Mouse (Mus musculus) lung, postnatal 4 days (tissue): Measurements from ENCODE around the gene Tnrc6c.

Source experiments
- DNase-seq, 2 experiments: peaks; one replicate each; pipeline ENCODE4 v3.0.0; 2021

Gene Tnrc6c

DNA sequence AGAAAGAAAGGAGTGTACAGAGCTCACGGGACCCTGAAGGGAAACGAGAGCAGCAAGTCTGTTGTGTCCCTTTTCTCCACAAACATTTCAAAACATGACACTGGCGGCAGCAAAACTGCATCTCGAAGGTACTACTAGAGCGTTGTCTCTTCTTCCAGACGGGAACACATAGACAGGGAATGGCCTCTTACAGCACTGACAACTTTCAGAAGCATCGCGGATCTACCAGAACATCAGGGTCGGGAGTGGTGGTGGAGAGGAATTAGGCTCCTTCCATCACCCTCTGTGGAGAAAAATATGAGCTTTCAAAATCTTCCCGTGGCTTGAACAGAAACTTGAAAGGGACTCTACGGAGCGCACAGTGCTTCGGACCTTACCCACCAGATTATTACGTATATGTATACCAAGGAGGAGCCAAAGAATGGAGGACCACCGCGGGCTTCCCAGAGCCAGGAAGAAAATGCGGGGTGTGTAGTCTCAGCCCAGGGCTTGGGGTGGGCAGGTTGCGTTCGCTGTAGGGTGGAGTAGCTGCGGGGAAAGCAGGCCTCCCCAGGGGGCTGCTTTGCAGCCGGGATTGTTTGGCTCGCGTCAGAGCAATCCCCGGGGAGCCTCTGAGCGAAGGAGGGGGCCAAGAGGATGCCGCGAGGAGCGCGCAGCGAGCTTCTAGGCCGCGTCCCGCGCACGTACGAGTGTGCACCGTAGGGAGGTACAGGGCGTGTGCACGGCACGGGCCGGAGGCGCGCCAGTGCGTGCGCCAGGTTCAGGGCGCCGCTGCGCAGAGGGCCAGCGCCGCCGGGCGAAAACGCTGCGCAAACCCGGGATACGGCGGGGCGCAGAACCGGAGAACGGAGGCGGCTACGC is at the start of gene Tnrc6c:
Tnrc6c (plus strand) TSS at position 799 of the 861 bp plus-strand sequence.
- peak in 1 of 2 experiments; percentile 87 for DNase-seq

DNA sequence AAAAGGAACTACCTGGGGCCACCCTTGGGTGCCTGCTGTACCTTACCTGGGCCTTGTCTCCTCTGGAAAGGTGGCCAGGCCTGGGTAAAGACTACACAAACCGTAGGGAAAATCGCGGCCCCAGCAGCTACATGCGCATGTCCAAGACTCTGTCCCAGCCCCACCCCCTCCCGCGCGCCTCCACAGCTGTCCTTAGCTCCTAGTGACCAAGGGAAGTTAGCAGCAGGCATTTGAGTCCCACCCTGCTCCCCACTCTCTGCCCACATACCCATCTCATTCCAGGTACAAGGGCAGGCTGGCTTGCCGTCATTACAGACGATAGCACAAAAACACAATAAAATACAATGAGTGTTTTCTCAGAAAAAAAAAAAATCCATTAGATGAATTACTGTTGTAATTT is 48.0 kb upstream of the Tnrc6c start:
- no peak for DNase-seq

DNA sequence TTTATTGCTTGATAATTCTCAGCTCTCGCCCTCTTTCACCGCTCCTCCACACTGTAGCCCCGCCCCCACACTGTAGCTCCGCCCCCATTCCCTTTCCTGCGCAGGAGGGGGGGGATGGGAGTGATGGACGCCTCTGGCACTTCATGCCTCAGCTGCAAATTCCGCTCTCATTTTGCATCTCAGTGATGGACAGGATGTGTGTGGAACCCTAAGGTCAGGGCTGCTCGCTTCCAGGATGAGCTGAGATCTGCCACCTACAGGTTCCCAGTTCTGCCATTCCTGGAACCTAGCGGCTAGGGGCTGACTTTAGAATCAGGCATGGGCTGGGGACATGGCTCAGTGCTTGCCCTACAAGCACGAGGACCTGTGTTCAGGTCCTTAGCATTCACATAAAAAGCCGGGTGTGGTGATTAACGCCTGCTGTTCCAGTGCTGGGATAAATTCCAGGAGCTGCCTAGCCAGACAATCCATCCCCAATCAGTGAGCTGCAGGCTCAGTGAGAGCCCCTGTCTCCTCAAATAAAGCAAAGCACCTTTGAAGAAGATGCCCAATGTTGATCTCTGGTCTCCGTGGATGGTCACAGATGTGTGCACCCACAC is 47.4 kb upstream of the Tnrc6c start:
- peak in 1 of 2 experiments; percentile 35 for DNase-seq

DNA sequence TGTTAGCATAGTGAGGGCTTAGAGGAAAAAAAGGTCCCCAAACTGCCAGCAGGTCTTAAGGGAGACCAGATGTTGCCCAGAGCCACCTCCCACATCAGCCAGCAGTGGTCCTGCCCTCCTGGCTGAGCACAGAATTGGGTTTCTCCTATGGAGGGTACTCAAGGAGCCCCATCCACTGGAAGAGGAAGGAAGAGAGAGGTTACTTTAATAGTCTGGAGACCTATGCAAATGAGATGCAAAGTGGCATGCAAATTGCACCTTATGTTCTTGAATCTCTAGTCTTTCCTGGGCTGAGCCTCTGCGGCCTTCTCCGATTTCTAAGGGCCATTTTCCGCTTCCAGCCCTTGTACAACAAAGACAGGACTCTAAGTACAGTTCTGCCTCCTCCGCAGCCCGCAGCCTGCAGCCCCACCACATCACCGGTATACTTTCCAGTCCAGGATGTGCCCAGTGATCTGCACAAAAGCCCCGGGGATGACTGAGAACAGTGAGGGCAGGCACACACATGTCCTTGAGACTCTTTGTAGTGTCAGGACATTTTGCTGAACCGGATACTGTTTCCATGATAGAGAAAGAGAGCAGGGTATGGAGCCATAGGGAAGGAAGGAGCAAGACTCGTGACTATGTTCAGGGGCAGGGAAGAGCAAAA is 45.8 kb upstream of the Tnrc6c start:
- no peak for DNase-seq

DNA sequence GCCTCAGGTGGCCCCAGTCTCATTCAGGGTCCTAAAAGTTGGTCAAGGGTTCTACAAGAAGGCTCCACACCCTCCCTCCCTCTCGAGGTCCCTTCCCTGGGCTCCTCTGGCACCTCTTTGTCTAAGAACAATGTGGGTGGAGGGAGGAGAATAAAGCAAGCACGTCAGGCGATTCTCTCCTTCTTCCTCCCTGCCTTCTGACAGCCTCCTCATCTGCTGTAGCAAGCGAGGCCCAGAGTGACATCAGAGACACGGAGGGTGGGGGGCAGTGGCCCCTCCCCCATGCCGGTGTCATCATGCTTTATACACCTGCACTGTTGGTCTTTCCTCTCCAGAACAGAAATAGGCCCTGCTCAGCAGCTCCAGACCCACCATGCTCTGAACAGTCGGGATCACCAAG is 45.1 kb upstream of the Tnrc6c start:
- DNase-seq: no peak

DNA sequence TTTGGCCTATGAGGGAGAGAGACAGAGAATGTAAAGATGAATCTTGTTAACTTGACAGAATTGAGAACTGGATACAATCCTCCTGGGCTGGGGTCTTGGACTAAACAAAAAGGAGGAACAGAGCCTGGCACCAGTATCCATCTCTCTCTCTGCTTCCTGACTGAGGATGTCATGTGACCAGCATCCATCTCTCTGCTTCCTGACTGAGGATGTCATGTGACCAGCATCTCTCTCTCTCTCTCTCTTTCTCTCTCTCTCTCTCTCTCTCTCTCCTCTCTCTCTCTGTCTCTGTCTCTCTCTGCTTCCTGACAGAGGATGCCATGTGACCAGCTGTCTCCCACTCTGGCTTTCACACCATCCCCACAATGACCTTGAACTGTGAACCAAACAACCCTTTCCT is 43.5 kb upstream of the Tnrc6c start:
- no peak for DNase-seq

DNA sequence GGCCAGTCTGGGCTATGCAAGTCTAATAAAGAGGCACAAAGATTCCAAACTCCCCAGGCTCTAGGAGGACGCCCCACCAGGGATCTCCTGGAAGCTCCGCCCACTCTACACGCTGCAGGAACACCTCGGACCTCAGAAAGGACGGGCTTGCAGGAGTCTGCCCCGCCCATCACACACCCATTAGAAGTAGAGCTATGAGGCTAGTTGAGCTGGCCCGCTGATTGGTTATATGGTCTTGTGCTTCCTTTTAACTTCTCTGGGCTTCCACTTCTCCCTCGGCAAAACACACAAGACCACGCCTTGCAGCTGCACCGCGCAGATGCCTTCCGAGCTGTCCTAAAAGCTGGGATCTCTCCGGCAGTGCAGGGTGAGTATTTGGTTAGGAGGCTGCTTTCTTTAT is 43.0 kb upstream of the Tnrc6c start:
- DNase-seq: peak; percentile 65 to 78

DNA sequence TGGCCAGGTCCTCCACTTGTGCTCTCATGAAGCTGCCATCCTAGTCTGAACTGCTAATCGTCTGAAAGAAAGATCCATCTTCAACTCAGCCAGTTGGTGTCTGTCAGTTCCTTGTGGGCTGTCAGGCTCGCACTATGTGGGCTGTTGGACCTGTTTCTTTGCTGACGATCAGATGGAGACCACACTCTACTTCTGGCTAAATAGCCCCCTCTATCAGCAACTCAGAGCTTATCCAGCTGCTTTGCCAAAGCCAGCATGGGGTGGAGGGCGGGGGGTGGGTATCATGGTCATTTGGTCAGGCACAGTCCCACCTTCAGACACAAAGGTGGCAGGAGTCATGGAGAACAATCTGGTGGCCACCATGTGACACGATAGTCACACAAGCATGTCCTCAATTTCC is 42.2 kb upstream of the Tnrc6c start:
- no peak for DNase-seq

DNA sequence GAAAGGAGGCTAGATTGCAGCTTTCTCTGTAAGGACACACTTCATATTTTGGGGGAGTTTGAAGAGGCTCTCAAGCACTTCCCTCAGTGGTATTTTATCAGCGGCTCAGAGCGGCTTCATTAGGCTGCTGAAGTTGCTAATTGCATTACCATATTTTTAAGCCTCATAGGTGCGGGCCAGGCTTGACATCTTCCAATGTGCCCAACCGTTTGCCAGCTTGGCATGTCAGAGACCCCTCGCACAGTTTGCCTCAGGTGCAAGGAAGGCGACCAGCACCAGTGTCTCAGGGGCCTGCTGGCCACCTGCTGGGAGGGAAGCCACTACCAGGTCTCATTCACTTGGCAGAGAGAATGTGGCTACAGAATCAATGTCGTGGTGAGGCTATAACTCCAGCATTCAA is 41.2 kb upstream of the Tnrc6c start:
- DNase-seq: no peak

DNA sequence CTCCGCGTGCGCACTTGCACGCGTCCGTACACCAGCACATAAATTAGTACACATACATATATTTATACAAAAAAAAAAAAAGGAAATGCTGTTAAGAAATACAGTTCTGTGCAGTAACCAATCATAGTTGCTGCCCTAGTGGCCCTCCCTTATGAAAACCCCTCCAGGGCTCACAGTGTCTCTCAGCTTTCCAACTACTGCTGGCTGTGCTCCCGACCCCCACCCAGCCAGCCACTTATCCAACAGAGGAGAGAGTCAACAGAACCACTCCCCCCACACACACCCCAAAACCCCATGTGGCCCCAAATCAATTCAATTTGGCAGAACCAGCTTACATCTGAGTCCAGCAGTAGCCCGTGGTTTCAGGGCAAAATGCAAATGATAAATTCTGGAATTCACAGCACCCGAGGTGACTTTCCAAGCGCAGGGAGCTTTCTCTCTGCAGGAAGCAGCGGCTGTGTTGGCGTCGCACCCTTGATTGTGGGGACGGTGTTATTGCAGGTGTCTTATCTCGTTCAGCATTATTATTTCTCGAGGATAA is 36.7 kb upstream of the Tnrc6c start:
- no peak for DNase-seq

DNA sequence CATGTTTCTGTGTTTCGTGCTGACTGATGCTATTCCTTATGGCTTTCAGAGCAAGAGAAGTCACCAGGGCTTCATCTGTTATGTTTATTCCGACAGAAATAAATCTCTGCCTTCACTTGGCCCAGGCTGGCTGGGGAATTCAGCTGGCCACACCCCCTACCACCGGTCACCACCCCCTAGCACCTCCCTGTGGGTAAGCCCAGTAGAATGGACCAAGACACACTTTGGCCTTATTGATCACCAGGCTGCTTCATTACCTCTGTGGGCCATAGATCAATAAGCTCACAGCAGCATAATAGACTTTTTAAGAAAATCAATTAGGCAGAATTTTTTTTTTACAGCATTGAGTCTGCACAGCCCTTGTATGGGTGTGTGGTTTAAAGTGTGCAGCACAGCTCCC is 35.9 kb upstream of the Tnrc6c start:
- no peak for DNase-seq

DNA sequence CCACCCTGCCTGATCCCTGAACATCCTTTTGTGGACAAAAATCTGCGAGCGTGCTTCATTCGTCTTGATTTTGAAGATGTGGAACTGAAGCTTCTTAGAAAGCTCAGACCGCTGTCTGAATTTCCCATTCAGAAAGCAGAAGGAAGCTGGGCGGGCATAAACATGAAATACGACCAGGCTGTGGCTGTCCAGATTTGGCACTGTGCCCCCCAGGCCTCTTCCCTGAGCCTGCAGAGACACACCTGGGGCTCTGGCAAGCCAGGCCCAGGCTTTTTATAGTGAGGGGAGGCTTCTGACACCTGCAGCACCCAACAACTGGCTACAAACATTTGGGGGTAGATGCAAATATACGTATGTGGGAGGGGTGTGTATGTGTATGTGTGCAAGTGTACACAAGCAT is 35.3 kb upstream of the Tnrc6c start:
- no peak for DNase-seq

DNA sequence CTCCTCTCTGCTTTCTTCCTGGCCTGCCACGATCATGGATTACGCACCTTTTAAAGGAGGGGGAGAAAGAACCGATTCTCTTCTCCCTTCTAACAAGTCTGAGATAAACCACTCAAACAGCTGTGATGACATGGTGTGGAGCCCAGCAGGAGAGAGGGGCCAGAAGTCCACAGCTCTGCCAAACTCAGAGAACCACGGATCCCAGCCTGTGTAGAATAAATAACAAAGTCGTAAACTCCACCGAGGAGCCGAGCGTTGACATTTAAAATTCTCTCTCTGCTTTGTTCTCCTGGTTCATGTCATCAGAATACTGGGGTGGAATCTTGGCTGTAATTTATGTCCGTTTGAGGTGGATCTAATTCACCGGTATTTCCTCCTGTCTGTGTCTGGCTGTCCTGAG is 34.5 kb upstream of the Tnrc6c start:
- DNase-seq: no peak

DNA sequence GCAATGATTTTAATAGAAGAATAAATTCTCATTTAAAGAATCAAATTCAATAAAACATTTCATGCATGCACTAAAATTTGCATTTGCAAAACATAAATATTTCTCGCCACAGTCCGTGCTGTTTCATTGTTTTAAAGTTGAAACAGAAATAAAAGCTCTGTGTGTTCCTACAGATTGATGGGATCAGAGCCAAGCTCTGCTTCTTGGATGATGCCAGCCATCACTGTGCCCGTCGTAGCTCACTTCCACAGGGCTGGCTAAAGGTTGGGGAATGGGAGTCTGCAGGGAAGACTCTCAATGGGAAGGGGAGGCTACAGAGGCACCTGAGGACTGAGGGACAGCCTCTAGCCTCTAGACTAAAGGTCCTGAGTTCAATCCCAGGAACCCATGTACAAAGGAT is 28.9 kb upstream of the Tnrc6c start:
- DNase-seq: no peak

DNA sequence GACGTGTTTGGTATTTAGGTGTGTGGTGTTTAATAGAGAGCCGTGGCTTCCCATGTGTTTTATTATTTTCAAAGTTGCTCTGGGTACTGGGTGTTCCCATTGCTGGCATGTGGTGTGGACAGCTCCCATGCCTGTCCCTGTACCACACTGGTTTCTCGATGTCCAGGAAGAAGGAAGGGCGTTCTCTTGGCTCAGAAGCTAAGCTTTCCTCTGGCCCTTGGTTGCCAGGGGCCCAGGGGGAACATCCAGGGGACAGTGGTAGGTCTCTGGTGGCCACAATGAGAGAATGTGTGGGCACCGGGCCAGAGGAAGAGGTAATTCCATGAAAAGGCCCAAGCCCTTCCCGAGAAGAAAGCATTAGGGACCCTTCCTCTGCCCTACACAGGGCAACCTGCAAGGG is 27.5 kb upstream of the Tnrc6c start:
- peak; percentile 43 to 60 for DNase-seq

DNA sequence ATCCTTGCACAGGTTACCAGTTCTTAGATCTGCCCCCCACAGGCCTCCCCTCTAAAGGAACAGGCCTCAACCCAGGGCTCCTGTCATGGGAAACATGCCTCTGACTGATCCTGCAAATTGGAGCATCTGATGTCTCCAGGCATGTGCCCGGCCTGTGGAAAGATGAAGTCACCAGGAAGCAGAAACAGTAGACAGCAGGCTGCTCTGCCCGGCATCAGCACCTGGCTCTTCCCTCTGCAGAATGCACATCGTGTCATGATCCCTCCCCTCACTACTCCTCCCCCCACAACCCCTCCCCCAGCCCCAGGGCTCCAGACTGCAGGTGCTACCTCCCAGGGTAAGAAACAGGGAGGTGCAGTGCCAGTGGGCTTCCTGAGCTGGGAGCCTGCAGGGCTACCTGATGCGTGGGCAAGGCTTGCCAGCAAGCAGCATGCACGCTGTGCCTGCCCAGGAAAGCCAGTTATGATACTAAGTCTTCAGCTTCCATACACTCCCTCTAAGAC is 27.0 kb upstream of the Tnrc6c start:
- DNase-seq: no peak

DNA sequence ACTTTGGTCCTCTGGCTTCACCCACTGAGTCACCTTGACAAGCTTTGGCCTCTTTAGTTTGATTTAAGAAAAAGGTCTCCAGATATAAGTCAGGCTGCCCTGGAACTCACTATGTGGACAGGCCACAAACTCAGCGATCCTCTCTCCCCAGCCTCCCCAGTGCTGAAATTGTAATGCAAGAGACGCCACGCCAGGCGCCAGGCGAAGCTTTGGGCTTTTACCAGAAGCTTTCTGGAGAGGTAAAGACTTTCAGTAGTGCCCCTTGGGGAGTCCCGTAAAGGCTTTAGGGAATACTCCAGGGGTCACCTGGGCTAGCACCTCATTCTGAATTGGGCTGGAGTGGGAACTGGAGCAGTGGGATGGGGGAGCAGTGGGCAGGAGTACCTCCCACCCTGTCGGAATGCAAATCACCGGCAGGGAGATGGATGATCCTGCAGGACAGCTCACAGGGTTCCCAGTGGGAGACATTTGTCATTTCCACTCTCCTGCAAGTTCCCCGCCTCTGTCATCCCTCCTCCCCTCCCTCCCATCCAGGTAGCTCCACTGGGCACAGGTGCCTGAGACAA is 26.3 kb upstream of the Tnrc6c start:
- DNase-seq: no peak

DNA sequence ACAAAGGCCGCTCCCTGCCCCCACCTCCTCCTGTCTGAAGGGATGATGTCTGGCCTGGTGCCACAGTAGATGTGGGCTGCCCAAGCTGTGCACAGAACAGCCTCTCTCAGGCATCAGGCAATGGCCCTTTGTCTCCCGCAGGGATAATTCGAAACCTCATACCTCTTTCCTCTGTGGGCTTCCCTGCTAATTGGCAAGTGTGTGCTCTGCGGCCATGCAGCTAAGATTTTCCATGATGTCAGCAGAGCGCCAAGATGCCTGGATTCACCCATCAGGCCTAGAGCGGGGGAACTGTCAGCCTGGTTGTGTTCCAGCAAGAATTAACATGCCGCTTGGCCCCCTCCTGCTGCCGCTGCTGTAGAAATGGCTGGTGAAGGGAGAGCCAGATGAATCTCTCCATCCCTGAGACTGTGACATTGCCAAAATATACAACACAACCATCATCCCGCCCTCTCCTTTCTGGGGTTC is 25.7 kb upstream of the Tnrc6c start:
- DNase-seq: peak; percentile 36 to 65

DNA sequence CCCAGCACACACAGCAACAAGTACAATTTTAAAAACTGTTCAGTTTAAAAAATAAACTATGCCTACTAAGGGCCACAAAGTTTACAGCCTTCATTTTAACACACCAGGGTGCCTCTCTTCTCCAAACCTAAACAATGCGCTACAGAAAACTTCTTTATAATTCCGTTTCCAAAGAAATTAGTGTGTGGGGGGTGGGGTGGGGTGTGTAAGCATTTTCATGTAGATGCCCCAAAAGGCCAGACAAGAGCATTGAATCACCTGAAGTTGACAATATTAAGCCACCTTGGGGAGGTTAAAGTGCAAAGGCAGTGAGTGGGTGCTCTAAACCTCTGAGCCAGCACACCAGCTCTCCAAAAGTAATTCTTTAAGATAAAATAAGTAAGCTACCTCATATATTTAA is 24.2 kb upstream of the Tnrc6c start:
- no peak for DNase-seq

DNA sequence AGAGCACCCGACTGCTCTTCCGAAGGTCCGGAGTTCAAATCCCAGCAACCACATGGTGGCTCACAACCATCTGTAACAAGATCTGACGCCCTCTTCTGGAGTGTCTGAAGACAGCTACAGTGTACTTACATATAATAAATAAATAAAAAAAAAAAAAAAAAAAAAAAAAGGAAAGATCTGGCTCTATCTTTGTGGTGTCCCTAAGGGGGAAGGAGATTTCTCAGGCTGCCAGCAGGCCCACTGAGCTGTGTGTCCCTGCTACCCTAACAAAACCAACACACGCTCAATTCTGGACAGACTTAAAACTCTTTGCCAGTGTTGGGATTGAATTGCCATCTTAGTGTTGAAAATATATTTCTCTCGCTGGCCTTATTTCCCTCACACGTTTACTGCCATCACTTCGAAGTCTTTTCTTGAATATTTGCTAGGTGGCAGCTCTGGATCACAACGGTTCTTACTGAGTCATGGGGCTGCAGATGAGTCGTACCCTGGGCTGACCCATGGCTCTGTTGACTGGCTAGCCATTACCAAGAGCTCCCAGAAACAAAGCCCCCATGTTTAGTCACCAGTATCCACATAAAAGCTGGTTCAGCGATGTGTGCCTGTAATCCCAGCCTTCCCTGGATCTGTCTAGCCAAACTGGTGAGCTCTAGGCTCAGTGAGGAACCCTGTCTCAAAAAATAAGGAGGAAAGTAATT is 23.1 kb upstream of the Tnrc6c start:
- no peak for DNase-seq

DNA sequence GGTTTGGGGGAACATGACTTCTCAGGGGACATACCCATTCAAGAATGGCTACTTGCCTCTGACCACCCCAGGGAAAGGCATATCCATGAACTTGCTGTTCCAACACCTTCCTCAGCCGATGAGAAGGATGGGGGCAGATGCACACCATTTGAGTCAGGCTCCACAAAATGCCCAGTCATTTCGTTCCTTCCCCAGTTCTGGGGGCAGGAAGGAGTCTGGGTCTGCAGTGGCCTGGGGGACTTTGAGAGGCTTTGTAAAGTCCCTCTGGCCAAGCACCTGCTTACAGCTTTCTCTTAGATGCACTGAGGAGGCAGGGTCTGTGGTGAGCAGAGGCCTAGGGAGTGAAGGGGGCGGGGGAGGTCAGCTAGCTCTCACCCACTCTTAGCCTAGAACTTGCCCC is 20.8 kb upstream of the Tnrc6c start:
- DNase-seq: peak in 1 of 2 experiments; percentile 11

DNA sequence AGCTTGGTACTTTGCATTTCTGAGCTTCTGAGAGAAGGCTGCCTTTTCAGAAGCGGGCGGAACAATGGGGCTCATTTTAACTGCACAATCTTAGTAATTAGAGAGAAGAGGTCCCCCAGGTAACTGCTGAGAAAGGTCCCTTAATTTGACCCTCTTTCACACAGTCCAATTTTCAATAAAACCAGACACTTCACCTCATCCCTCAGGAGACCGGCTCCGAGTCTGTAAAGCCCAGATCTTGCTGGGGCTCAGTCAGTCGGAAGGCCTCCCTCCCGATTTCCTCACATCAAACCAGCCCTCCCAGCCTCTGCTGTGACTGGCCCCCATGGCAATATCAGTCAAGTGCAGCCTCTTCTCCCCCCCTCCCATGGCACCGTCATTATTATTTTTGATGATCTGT is 15.7 kb upstream of the Tnrc6c start:
- no peak for DNase-seq

DNA sequence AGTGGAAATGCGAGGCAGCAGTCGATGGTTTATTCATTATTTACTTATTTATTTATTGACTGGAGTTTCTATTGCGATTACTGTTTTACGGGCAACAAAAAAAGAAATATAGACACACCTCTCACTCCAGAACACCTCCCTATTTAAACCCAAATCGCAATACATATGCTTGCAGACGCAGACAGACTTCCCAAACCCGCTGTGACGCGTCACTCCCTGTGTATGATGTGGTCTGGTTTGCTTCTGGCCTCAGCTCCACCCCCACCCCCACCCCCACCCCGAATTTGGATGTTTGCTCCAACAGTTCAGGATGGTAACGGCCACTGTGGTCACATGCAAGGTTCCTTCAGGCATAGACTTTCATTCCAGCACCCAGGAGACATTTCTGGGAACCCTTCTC is 15.3 kb upstream of the Tnrc6c start:
- no peak for DNase-seq
